Mouse (Mus musculus): ENCODE results near the gene Wdr83os.
A peak's percentile ranks its signal among the peaks of the same experiment; 100 is the strongest.

Wdr83os gene

GRCm38 (mm10) chr8:85080532-85081215, at the start of gene Wdr83os:
Gene Wdr83os (plus strand): TSS chr8:85080740.
- DNase-seq (ENCODE audit: extremely low spot score, low read depth, low spot score), result peak; percentile 82

GRCm38 (mm10) chr8:85032622-85033311, 47.8 kb upstream of the Wdr83os start:
- no peak for DNase-seq (ENCODE audit: extremely low spot score, low read depth, low spot score)

GRCm38 (mm10) chr8:85033867-85034266, 46.7 kb upstream of the Wdr83os start:
- DNase-seq (ENCODE audit: extremely low spot score, low read depth, low spot score), result no peak

- no peak for DNase-seq (ENCODE audit: extremely low spot score, low read depth, low spot score)
These were observed 45.8 kb upstream of the Wdr83os start for GRCm38 (mm10) chr8:85034764-85035163.

- no peak for DNase-seq (ENCODE audit: extremely low spot score, low read depth, low spot score)
These were observed 45.3 kb upstream of the Wdr83os start for GRCm38 (mm10) chr8:85035165-85035727.

- DNase-seq (ENCODE audit: extremely low spot score, low read depth, low spot score), result no peak
These were observed 44.7 kb upstream of the Wdr83os start for GRCm38 (mm10) chr8:85035728-85036310.

GRCm38 (mm10) chr8:85036381-85036717, 44.2 kb upstream of the Wdr83os start:
- no peak for DNase-seq (ENCODE audit: extremely low spot score, low read depth, low spot score)

- peak; percentile 89 for DNase-seq (ENCODE audit: extremely low spot score, low read depth, low spot score)
These were observed 43.7 kb upstream of the Wdr83os start, which contains the start of gene Tnpo2 for GRCm38 (mm10) chr8:85036718-85037365. Gene Tnpo2 (plus strand): TSS chr8:85036915.

- DNase-seq (ENCODE audit: extremely low spot score, low read depth, low spot score), result no peak
These were observed 43.2 kb upstream of the Wdr83os start for GRCm38 (mm10) chr8:85037366-85037680.

GRCm38 (mm10) chr8:85037681-85038531, 42.6 kb upstream of the Wdr83os start:
- no peak for DNase-seq (ENCODE audit: extremely low spot score, low read depth, low spot score)

- DNase-seq (ENCODE audit: extremely low spot score, low read depth, low spot score), result no peak
These were observed 36.9 kb upstream of the Wdr83os start for GRCm38 (mm10) chr8:85043619-85044018.

- no peak for DNase-seq (ENCODE audit: extremely low spot score, low read depth, low spot score)
These were observed 23.2 kb upstream of the Wdr83os start for GRCm38 (mm10) chr8:85057367-85057766.

GRCm38 (mm10) chr8:85059879-85060616, 20.5 kb upstream of the Wdr83os start, which contains the start of gene Fbxw9:
Gene Fbxw9 (plus strand): TSS chr8:85060055.
- no peak for DNase-seq (ENCODE audit: extremely low spot score, low read depth, low spot score)

- DNase-seq (ENCODE audit: extremely low spot score, low read depth, low spot score), result no peak
These were observed 17.9 kb upstream of the Wdr83os start for GRCm38 (mm10) chr8:85062603-85063002.

GRCm38 (mm10) chr8:85065213-85065612, 15.3 kb upstream of the Wdr83os start:
- DNase-seq (ENCODE audit: extremely low spot score, low read depth, low spot score), result no peak

- no peak for DNase-seq (ENCODE audit: extremely low spot score, low read depth, low spot score)
These were observed 13.4 kb upstream of the Wdr83os start for GRCm38 (mm10) chr8:85067155-85067554.

- DNase-seq (ENCODE audit: extremely low spot score, low read depth, low spot score), result no peak
These were observed 12.6 kb upstream of the Wdr83os start, which contains the start of gene Gm5741 for GRCm38 (mm10) chr8:85067982-85068381. Gene Gm5741 (minus strand): TSS chr8:85067982.

- DNase-seq (ENCODE audit: extremely low spot score, low read depth, low spot score), result no peak
These were observed 9.5 kb upstream of the Wdr83os start for GRCm38 (mm10) chr8:85071041-85071440.

GRCm38 (mm10) chr8:85071514-85072281, 8.8 kb upstream of the Wdr83os start, which contains the start of gene Dhps:
Gene Dhps (plus strand): TSS chr8:85071757.
- no peak for DNase-seq (ENCODE audit: extremely low spot score, low read depth, low spot score)
